Mouse (Mus musculus): ENCODE results near the gene Fam131b. TPM values are rescaled to one million over a fixed set of nuclear protein-coding genes. Genes with fewer than 3 reads are reported as not detected.
A peak's percentile ranks its signal among the peaks of the same experiment; 100 is the strongest.

The Fam131b gene
- polyA plus RNA-seq, 1 experiment from 2014 or later, result 0.05 TPM

GRCm38 (mm10) chr6:42282865-42283528 lies 41.4 kb downstream of the Fam131b start:
- Histone ChIP-seq H3K4me2 (replicated peaks; ENCODE audit: low read depth, low read length) (no peak overlapping the region), H3K4me3 (ENCODE audit: low read length) (no peak overlapping the region), H3K9me3 (ENCODE audit: control insufficient read depth, low read length) (no peaks in the 10 kb centered on the region), H3K27me3 (ENCODE audit: control insufficient read depth, insufficient read depth, low read length) (no peaks in the 10 kb centered on the region), H3K4me1 (ENCODE audit: control insufficient read depth, insufficient read depth, low read length) (no peaks in the 10 kb centered on the region), H3K27ac (ENCODE audit: low read depth, low read length) (no peak overlapping the region), H3K36me3 (ENCODE audit: control insufficient read depth, insufficient read depth, low read length) (peaks cover 54% of the 10 kb centered on the region), H3K9ac (ENCODE audit: low read depth, low read length) (no peak overlapping the region)
- 71% methylated on average over 5 of the region's 5 CpGs for WGBS
- ATAC-seq (ENCODE audit: low FRiP score, low TSS enrichment), result 0 out of 2 replicates have a peak, but pooled peaks have one; percentile 24

DNA sequence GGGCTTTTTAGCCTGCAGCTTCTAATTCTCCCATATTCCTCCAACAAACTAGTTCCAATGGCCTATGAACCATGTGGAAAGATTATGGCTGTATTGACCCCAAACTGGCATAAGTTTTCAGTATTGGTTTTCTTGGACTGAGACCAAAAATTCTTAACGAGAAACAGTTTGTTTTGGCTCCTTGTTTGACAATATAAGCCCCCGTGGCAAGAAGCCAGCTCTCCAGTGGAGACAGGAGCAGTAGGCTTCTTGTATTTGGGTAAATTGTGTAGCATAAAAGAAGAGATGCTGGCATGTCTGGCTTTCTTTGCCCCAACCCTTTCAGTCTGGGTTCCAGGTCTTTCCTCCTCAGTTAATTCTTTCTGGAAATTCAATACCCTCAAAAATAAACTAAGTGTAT lies 48.3 kb downstream of the Fam131b start:
- ATAC-seq (ENCODE audit: low FRiP score, low TSS enrichment), result no peak
- no peaks in the 10 kb centered on the region for H3K9me3 ChIP-seq (ENCODE audit: control insufficient read depth, low read length)
- H3K4me3 ChIP-seq (ENCODE audit: low read length), result no peak overlapping the region
- 53% methylated on average over 2 of the region's 2 CpGs for WGBS
- no peaks in the 10 kb centered on the region for H3K4me1 ChIP-seq (ENCODE audit: control insufficient read depth, insufficient read depth, low read length)
- peaks cover 88% of the 10 kb centered on the region for H3K36me3 ChIP-seq (ENCODE audit: control insufficient read depth, insufficient read depth, low read length)
- H3K9ac ChIP-seq (ENCODE audit: low read depth, low read length), result no peak overlapping the region
- no peak overlapping the region for H3K4me2 ChIP-seq (replicated peaks; ENCODE audit: low read depth, low read length)
- H3K27me3 ChIP-seq (ENCODE audit: control insufficient read depth, insufficient read depth, low read length), result no peaks in the 10 kb centered on the region
- H3K27ac ChIP-seq (ENCODE audit: low read depth, low read length), result no peak overlapping the region

DNA sequence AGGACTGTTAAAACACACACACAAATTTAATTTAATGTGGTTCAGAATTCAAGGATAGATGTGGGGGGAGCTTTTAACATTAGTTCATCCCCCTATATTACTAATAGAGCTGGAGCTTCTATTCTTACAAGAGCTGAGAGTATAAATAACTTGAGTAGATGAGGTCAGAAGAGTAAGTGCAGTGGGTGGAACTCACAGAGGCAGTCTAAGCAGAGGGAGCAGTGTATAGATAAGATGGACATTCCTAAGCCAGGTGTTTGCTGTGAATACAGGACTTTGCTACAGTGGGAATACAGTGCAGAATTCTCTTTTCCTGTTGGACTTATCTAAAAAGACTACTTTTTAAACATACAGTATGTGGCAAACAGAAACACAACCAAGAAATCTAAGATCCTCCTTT lies 53.6 kb downstream of the Fam131b start:
- Histone ChIP-seq H3K27ac (ENCODE audit: low read depth, low read length) (no peak overlapping the region), H3K4me2 (replicated peaks; ENCODE audit: low read depth, low read length) (no peak overlapping the region), H3K4me3 (ENCODE audit: low read length) (no peak overlapping the region), H3K27me3 (ENCODE audit: control insufficient read depth, insufficient read depth, low read length) (no peaks in the 10 kb centered on the region), H3K36me3 (ENCODE audit: control insufficient read depth, insufficient read depth, low read length) (peaks cover 76% of the 10 kb centered on the region), H3K9ac (ENCODE audit: low read depth, low read length) (no peak overlapping the region), H3K4me1 (ENCODE audit: control insufficient read depth, insufficient read depth, low read length) (no peaks in the 10 kb centered on the region), H3K9me3 (ENCODE audit: control insufficient read depth, low read length) (no peaks in the 10 kb centered on the region)
- ATAC-seq (ENCODE audit: low FRiP score, low TSS enrichment), result no peak

DNA sequence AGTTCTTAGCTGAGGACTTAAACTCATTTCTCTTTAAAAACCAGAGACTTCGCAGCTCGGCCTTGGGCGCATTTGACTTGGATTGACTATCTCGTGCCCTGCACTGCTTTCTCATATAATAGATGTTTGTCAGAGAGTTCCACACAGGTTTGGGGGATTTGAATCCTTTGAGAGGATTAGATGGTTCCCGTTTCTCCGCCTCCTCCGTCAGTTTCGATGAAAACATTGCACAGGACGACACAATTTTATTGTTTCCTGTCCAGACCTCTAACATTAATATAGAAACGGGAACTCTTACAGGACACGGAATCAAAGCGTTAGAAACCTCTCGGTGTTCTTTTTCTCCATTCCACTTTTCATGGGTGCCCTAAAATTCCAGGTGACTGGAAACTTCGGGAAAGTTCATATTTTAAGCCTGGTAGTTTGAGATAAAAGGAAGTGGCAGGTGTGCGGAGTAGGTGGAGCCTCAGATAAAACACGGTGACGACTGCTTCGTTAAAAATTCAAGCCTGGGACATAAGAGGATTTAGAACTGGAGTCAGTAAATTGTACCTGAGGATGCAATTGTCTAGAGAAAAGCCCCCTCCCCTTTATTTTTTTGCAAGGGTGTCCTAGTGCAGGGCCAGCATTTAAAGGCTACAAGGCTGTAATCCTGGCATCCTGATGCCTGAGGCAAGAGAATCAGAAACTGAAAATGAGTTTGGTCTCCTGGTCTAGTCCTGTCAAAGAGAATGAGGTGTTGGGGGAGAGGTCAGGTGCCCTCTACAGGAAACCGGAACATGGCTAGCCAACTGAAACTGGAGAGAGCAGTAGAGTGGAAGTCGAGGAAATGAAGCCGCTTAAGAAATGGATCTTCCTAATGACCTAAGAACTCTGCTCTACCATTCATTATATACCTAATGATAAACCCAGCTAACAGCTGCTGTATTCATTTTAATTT lies 58.8 kb downstream of the Fam131b start:
- no peak for ATAC-seq (ENCODE audit: low FRiP score, low TSS enrichment)
- Histone ChIP-seq H3K27ac (ENCODE audit: low read depth, low read length) (peak overlapping the region; percentile 77), H3K9me3 (ENCODE audit: control insufficient read depth, low read length) (no peaks in the 10 kb centered on the region), H3K4me3 (ENCODE audit: low read length) (peak overlapping the region; percentile 60), H3K4me1 (ENCODE audit: control insufficient read depth, insufficient read depth, low read length) (0 out of 2 replicates have a peak, but pooled peaks cover 6% of the 10 kb centered on the region), H3K27me3 (ENCODE audit: control insufficient read depth, insufficient read depth, low read length) (no peaks in the 10 kb centered on the region), H3K36me3 (ENCODE audit: control insufficient read depth, insufficient read depth, low read length) (peaks cover 33% of the 10 kb centered on the region), H3K9ac (ENCODE audit: low read depth, low read length) (peak overlapping the region; percentile 70), H3K4me2 (replicated peaks; ENCODE audit: low read depth, low read length) (peak overlapping the region; percentile 52)
- under 1% methylated on average over 21 of the region's 21 CpGs for WGBS

Other genes with a start within 250 kb of the Fam131b start
- gene Tas2r139, start 183.7 kb downstream of the Fam131b start, polyA plus RNA-seq (2014; fragmentation: Nextera tagmentation; extraction: Ambion mirVana), result not detected in 2 replicates
- not detected in 2 replicates for gene Tas2r144, start 109.3 kb downstream of the Fam131b start, polyA plus RNA-seq (2014; fragmentation: Nextera tagmentation; extraction: Ambion mirVana)
- 33.3 and 37.2 TPM in 2 replicates for gene Gstk1, start 78.7 kb downstream of the Fam131b start, polyA plus RNA-seq (2014; fragmentation: Nextera tagmentation; extraction: Ambion mirVana)
- 2.6 and 3.0 TPM in 2 replicates for gene Tmem139, start 62.7 kb downstream of the Fam131b start, polyA plus RNA-seq (2014; fragmentation: Nextera tagmentation; extraction: Ambion mirVana)
- gene Casp2, start 59.7 kb downstream of the Fam131b start, polyA plus RNA-seq (2014; fragmentation: Nextera tagmentation; extraction: Ambion mirVana), result 46.1 and 66.5 TPM in 2 replicates
- 0.20 TPM in 2 replicates for gene Clcn1, start 38.0 kb downstream of the Fam131b start, polyA plus RNA-seq (2014; fragmentation: Nextera tagmentation; extraction: Ambion mirVana)
- 87.0 and 118 TPM in 2 replicates for gene Zyx, start 25.0 kb upstream of the Fam131b start, polyA plus RNA-seq (2014; fragmentation: Nextera tagmentation; extraction: Ambion mirVana)
- 3.1 and 3.3 TPM in 2 replicates for gene Epha1, start 48.6 kb upstream of the Fam131b start, polyA plus RNA-seq (2014; fragmentation: Nextera tagmentation; extraction: Ambion mirVana)
- gene Tas2r143, start 75.6 kb upstream of the Fam131b start, polyA plus RNA-seq (2014; fragmentation: Nextera tagmentation; extraction: Ambion mirVana), result not detected in 2 replicates
- gene Tas2r135, start 80.8 kb upstream of the Fam131b start, polyA plus RNA-seq (2014; fragmentation: Nextera tagmentation; extraction: Ambion mirVana), result not detected in 2 replicates
- gene Tas2r126, start 109.9 kb upstream of the Fam131b start, polyA plus RNA-seq (2014; fragmentation: Nextera tagmentation; extraction: Ambion mirVana), result not detected in 2 replicates
- gene Olfr458, start 140.6 kb upstream of the Fam131b start, polyA plus RNA-seq (2014; fragmentation: Nextera tagmentation; extraction: Ambion mirVana), result not detected in 2 replicates
- gene Olfr457, start 151.7 kb upstream of the Fam131b start, polyA plus RNA-seq (2014; fragmentation: Nextera tagmentation; extraction: Ambion mirVana), result 0.14 TPM in 1 of 2 replicates, not detected in the other
- not detected in 2 replicates for gene Olfr456, start 162.6 kb upstream of the Fam131b start, polyA plus RNA-seq (2014; fragmentation: Nextera tagmentation; extraction: Ambion mirVana)
- gene Olfr455, start 222.9 kb upstream of the Fam131b start, polyA plus RNA-seq (2014; fragmentation: Nextera tagmentation; extraction: Ambion mirVana), result not detected in 2 replicates

Data from kidney, embryonic 14.5 days (tissue).